Comparison of ENCODE assay signal across 25 mouse cellular contexts in the genomic region with DNA sequence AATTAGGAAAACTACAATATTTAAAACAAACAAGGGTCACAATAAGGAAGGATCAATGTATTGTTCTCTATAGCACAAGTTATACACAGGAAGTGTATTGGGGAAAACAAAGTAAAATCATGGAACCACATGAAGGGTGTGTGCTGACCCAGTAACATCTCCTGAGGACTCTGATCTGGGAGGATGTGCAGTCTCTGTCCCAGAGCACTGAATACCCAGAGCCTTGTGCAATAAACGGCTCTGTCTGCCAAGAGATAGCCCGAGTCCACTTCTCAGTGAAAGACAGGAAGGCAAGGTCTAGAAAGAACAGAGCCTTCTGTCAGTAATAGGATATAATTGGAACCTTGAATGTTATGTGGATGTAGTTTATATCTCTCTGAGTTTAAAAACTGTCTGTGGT. TPM values are rescaled to one million over a fixed set of nuclear protein-coding genes. Genes with fewer than 3 reads are reported as not detected.
DNase-seq lines count a peak whose midpoint lies in the region; ATAC-seq and TF ChIP-seq lines count a peak whose summit lies in the region.
"Had no signal": no experiment of that assay in that cellular context is flagged by ENCODE, and none has a peak within 500 bp of the region (broad histone marks: within the 10 kb centered on the region; RNA-seq: fewer than 3 reads in every experiment).

No protein-coding gene starts in this region.

- H3K4me1 ChIP-seq in liver, adult 2 months (ENCODE audit: control insufficient read depth, insufficient read depth, low read length), result no peaks in the 10 kb centered on the region
- H3K4me1 ChIP-seq in liver, embryonic 12.5 days, result peaks cover 55% of the 10 kb centered on the region
- H3K4me1 ChIP-seq: embryonic facial prominence, embryonic 12.5 days; embryonic facial prominence, embryonic 15.5 days; heart, embryonic 13.5 days had no signal

- no peaks in the 10 kb centered on the region for H3K27me3 ChIP-seq in liver, adult 2 months (ENCODE audit: control insufficient read depth, insufficient read depth, low read length)
- H3K27me3 ChIP-seq in liver, embryonic 12.5 days (replicated peaks), result no peaks in the 10 kb centered on the region
- H3K27me3 ChIP-seq: embryonic facial prominence, embryonic 12.5 days; embryonic facial prominence, embryonic 15.5 days; forebrain, embryonic 15.5 days; heart, embryonic 13.5 days had no signal

- no peak overlapping the region for H3K4me2 ChIP-seq in liver, embryonic 12.5 days
- H3K4me2 ChIP-seq: embryonic facial prominence, embryonic 12.5 days; embryonic facial prominence, embryonic 15.5 days; forebrain, embryonic 15.5 days; heart, embryonic 13.5 days; hindbrain, embryonic 14.5 days had no signal

- H3K36me3 ChIP-seq in liver, adult 2 months (ENCODE audit: control insufficient read depth, insufficient read depth, low read length), result no peaks in the 10 kb centered on the region
- no peaks in the 10 kb centered on the region for H3K36me3 ChIP-seq in liver, embryonic 12.5 days
- H3K36me3 ChIP-seq: embryonic facial prominence, embryonic 12.5 days; embryonic facial prominence, embryonic 15.5 days; forebrain, embryonic 15.5 days; heart, embryonic 13.5 days had no signal

- TF ChIP-seq CTCF in liver, adult 2 months (IDR thresholded peaks at IDR 0.05; ENCODE audit: low read depth, low read length), result no peak

- H3K9me3 ChIP-seq in liver, embryonic 12.5 days (replicated peaks), result no peaks in the 10 kb centered on the region
- H3K9me3 ChIP-seq: embryonic facial prominence, embryonic 12.5 days; embryonic facial prominence, embryonic 15.5 days; forebrain, embryonic 15.5 days; heart, embryonic 13.5 days had no signal

- TF ChIP-seq POLR2A in liver, adult 2 months (IDR thresholded peaks at IDR 0.05; ENCODE audit: extremely low read depth, insufficient read depth, low read length), result no peak

- peak; percentile 65 for DNase-seq in liver, adult 2 months (ENCODE audit: extremely low read depth, low read depth, low spot score)
- DNase-seq in liver, result no peak
- peak; percentile 9 for DNase-seq in thymus, postnatal 4 days
- no peak for DNase-seq in thymus, postnatal 10 days (ENCODE audit: low spot score in 2 of 2)
- no peak for DNase-seq in cerebellum, adult 11-12 months
- no peak for DNase-seq in embryo, embryonic 11 days
- DNase-seq: adrenal gland, adult 8-10 months; adrenal gland, postnatal 25 days; cerebellum, adult 18-20 months; cerebellum, adult 9-10 months; cerebellum, postnatal 14 days; gastrocnemius, postnatal 25 days; heart, adult 18-20 months; heart, postnatal 14 days; heart, postnatal 4 days had no signal

- H3K4me3 ChIP-seq in liver, adult 2 months (ENCODE audit: insufficient read depth, low read depth, low read length), result no peak overlapping the region
- H3K4me3 ChIP-seq in liver, embryonic 12.5 days, result no peak overlapping the region
- H3K4me3 ChIP-seq: embryonic facial prominence, embryonic 12.5 days; embryonic facial prominence, embryonic 15.5 days; forebrain, embryonic 15.5 days; heart, embryonic 13.5 days had no signal

- WGBS in liver, adult 2 months, result 4% methylated on average over 2 of the region's 2 CpGs
- WGBS in liver, embryonic 12.5 days (ENCODE audit: insufficient replicate concordance), result 17% methylated on average over 2 of the region's 2 CpGs

- H3K27ac ChIP-seq in liver, adult 2 months (replicated peaks; ENCODE audit: insufficient read depth, low read depth, low read length), result no peak overlapping the region
- H3K27ac ChIP-seq in liver, embryonic 12.5 days, result peak overlapping the region; percentile 41; the same call in 1 of the 2 replicates
- H3K27ac ChIP-seq: embryonic facial prominence, embryonic 12.5 days; embryonic facial prominence, embryonic 15.5 days; forebrain, embryonic 15.5 days; heart, embryonic 13.5 days; hindbrain, embryonic 14.5 days; hindbrain, postnatal 0 days had no signal

- H3K79me2 ChIP-seq in liver, adult 2 months (ENCODE audit: control insufficient read depth, insufficient read depth, low read length), result no peaks in the 10 kb centered on the region

- H3K9ac ChIP-seq in liver, adult 2 months (ENCODE audit: low read depth, low read length), result no peak overlapping the region
- H3K9ac ChIP-seq in liver, embryonic 12.5 days, result no peak overlapping the region
- H3K9ac ChIP-seq: embryonic facial prominence, embryonic 12.5 days; embryonic facial prominence, embryonic 15.5 days; forebrain, embryonic 15.5 days; heart, embryonic 13.5 days; hindbrain, embryonic 14.5 days had no signal

- ATAC-seq in liver, embryonic 12.5 days, result no peak
- ATAC-seq: activated CD4-positive, CD25-positive, alpha-beta regulatory T cell, adult 4 months; CD4-positive, CD25-positive, alpha-beta regulatory T cell, adult 4 months; forebrain, embryonic 15.5 days; hindbrain, postnatal 0 days; inflammation-experienced regulatory T-cells, adult 6 months had no signal

RNA-seq across cellular contexts. Expression of a gene that starts 56.3 kb away (rescaled TPM):
- 78.1 and 92.2 TPM in 2 replicates for total RNA-seq in liver, adult 2 months (2014; rRNA removed)
- polyA plus RNA-seq in liver, adult 2 months (2012; rRNA removed), result 17.1 and 21.3 TPM in 2 replicates
- 89.2 and 89.3 TPM in 2 replicates for polyA plus RNA-seq in liver, embryonic 12.5 days (2016; fragmentation: Nextera tagmentation; extraction: Ambion mirVana)

Comparison
In these comparisons a context has a peak if more than half of its experiments do, and no peak if none do; other contexts are left out.
1. DNase-seq: peak in liver, adult 2 months (single experiment) and thymus, postnatal 4 days (single experiment); none in liver (single experiment), thymus, postnatal 10 days (0 of 2), cerebellum, adult 11-12 months (single experiment) and embryo, embryonic 11 days (single experiment).